8 mouse cellular contexts compared by ENCODE assay signal in the genomic region with DNA sequence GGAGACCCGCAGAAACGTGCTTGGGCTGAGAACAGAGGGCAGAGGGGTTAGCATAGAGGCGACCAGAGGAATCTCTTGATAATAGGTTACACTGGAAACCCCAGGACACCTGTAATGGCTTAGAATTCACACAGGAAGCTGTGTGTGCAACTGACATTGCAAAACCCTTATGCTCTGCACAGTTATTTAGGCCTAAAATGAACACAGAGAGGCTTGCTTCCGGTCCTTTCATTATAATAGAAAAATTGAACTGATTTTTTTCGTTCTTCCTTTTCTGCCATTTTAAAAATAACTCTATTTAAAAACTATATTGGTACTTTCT. TPM values are rescaled to one million over a fixed set of nuclear protein-coding genes. Genes with fewer than 3 reads are reported as not detected.
DNase-seq lines count a peak whose midpoint lies in the region; ATAC-seq and TF ChIP-seq lines count a peak whose summit lies in the region.

No protein-coding gene starts in this region.

- no peaks in the 10 kb centered on the region for H3K27me3 ChIP-seq in lung, embryonic 14.5 days (ENCODE audit: insufficient read depth, low read length)
- H3K27me3 ChIP-seq in embryonic facial prominence, embryonic 13.5 days, result peaks cover 5% of the 10 kb centered on the region
- H3K27me3 ChIP-seq in limb, embryonic 10.5 days (ENCODE audit: low read depth, poor library complexity, severe bottlenecking), result peaks cover 46% of the 10 kb centered on the region

- H3K9me3 ChIP-seq in lung, embryonic 14.5 days (ENCODE audit: low read depth, low read length), result no peaks in the 10 kb centered on the region
- no peaks in the 10 kb centered on the region for H3K9me3 ChIP-seq in embryonic facial prominence, embryonic 13.5 days
- no peaks in the 10 kb centered on the region for H3K9me3 ChIP-seq in limb, embryonic 10.5 days (replicated peaks)

- WGBS in lung, embryonic 14.5 days, result 12% methylated on average over 5 of the region's 5 CpGs
- 8% methylated on average over 5 of the region's 5 CpGs for WGBS in embryonic facial prominence, embryonic 13.5 days
- WGBS in limb, embryonic 10.5 days, result 15% methylated on average over 5 of the region's 5 CpGs
- 4% methylated on average over 5 of the region's 5 CpGs for WGBS in olfactory bulb, adult 2 months

- peak overlapping the region; percentile 99 for H3K4me2 ChIP-seq in lung, embryonic 14.5 days
- H3K4me2 ChIP-seq in embryonic facial prominence, embryonic 13.5 days, result peak overlapping the region; percentile 99

- H3K36me3 ChIP-seq in lung, embryonic 14.5 days (ENCODE audit: insufficient read depth), result no peaks in the 10 kb centered on the region
- no peaks in the 10 kb centered on the region for H3K36me3 ChIP-seq in embryonic facial prominence, embryonic 13.5 days
- H3K36me3 ChIP-seq in limb, embryonic 10.5 days, result no peaks in the 10 kb centered on the region

- H3K27ac ChIP-seq in lung, embryonic 14.5 days (ENCODE audit: low read depth), result peak overlapping the region; percentile 97; the same call in 1 of the 2 replicates
- H3K27ac ChIP-seq in embryonic facial prominence, embryonic 13.5 days, result peak overlapping the region; percentile 96
- no peak overlapping the region; the same call in 1 of the 2 replicates for H3K27ac ChIP-seq in limb, embryonic 10.5 days
- H3K27ac ChIP-seq in olfactory bulb, adult 2 months (ENCODE audit: insufficient read depth, low read depth, low read length), result peak overlapping the region; percentile 96

- no peak for TF ChIP-seq CTCF in lung, embryonic 14.5 days (IDR thresholded peaks at IDR 0.05; ENCODE audit: low read depth)
- no peak for TF ChIP-seq CTCF in olfactory bulb, adult 2 months (IDR thresholded peaks at IDR 0.05; ENCODE audit: insufficient read depth, low read depth, low read length)

- no peak for TF ChIP-seq POLR2A in olfactory bulb, adult 2 months (IDR thresholded peaks at IDR 0.05; ENCODE audit: insufficient read depth, low read depth, low read length)

- DNase-seq in lung, embryonic 14.5 days, result no peak
- DNase-seq in lung, postnatal 36 days, result no peak
- DNase-seq in limb, embryonic 10.5 days (ENCODE audit: low spot score), result no peak
- no peak for DNase-seq in cerebellum, postnatal 25 days
- DNase-seq in c-Kit-positive CD71-positive TER-119-positive erythroid progenitor cells, embryonic 14.5 days (ENCODE audit: low spot score), result no peak
- no peak for DNase-seq in layer of hippocampus, postnatal 36 days

- no peak for ATAC-seq in lung, embryonic 14.5 days (ENCODE audit: insufficient read depth)
- ATAC-seq in embryonic facial prominence, embryonic 13.5 days (ENCODE audit: insufficient number of reproducible peaks, insufficient read depth, low FRiP score, low TSS enrichment, low read depth), result no peak

- peaks cover 3% of the 10 kb centered on the region for H3K4me1 ChIP-seq in lung, embryonic 14.5 days (ENCODE audit: insufficient read depth)
- H3K4me1 ChIP-seq in embryonic facial prominence, embryonic 13.5 days, result peaks cover 6% of the 10 kb centered on the region
- peaks cover 33% of the 10 kb centered on the region for H3K4me1 ChIP-seq in limb, embryonic 10.5 days
- peaks cover 5% of the 10 kb centered on the region; the same call in 1 of the 2 replicates for H3K4me1 ChIP-seq in olfactory bulb, adult 2 months (ENCODE audit: control insufficient read depth, insufficient read depth, low read length)

- H3K9ac ChIP-seq in lung, embryonic 14.5 days, result no peak overlapping the region
- peak overlapping the region; percentile 87 for H3K9ac ChIP-seq in embryonic facial prominence, embryonic 13.5 days

- peak overlapping the region; percentile 75 for H3K4me3 ChIP-seq in lung, embryonic 14.5 days (ENCODE audit: low read depth, low read length)
- peak overlapping the region; percentile 78 for H3K4me3 ChIP-seq in embryonic facial prominence, embryonic 13.5 days
- H3K4me3 ChIP-seq in limb, embryonic 10.5 days, result peak overlapping the region; percentile 75
- H3K4me3 ChIP-seq in olfactory bulb, adult 2 months (ENCODE audit: insufficient read depth, low read depth, low read length), result peak overlapping the region; percentile 100

RNA-seq across cellular contexts. Expression of gene Hivep2, which starts 2.3 kb away (rescaled TPM):
- 5.1 and 5.3 TPM in 2 replicates for polyA plus RNA-seq in lung, embryonic 14.5 days (2014; fragmentation: Nextera tagmentation; extraction: Ambion mirVana)
- 7.3 and 7.7 TPM in 2 replicates for polyA plus RNA-seq in embryonic facial prominence, embryonic 13.5 days (2015; fragmentation: Nextera tagmentation; extraction: Ambion mirVana)
- polyA plus RNA-seq in limb, embryonic 10.5 days (2016; fragmentation: Nextera tagmentation; extraction: Ambion mirVana), result 0.44 and 0.59 TPM in 2 replicates
- polyA plus RNA-seq in olfactory bulb, adult 2 months (2012; ENCODE audit: insufficient read depth, insufficient read length, low replicate concordance, missing spikeins), result 134 and 206 TPM in 2 replicates
- 100 to 1,000 TPM; 202 to 208 TPM for total RNA-seq in layer of hippocampus, postnatal 36 days (2021)

Comparison
In these comparisons a context has a peak if more than half of its experiments do, and no peak if none do; other contexts are left out.
1. RNA of gene Hivep2, which starts 2.3 kb away (polyA plus RNA-seq): 134 to 206 TPM in olfactory bulb, adult 2 months; 7.3 to 7.7 TPM in embryonic facial prominence, embryonic 13.5 days, 5.1 to 5.3 TPM in lung, embryonic 14.5 days and 0.44 to 0.59 TPM in limb, embryonic 10.5 days; every median in the first group is over 10 times any median in the second.
2. Peak in every context shown above with its lines, with median percentiles within 50 percentile points of each other: H3K4me3 ChIP-seq.